Mouse (Mus musculus) T-helper 1 cell (primary cell): ENCODE measurements at regions not wholly inside any gene's neighbourhood (a gene's known extent, or its start where the extent isn't known, plus 50 kb on each side); places are given as distances from the start of the nearest gene placed in this dataset.

Experiments
- in situ Hi-C: fragments of 300-600 bp; cut with MboI, MseI; formaldehyde crosslinking; loops from one replicate; pipeline ENCODE4 v1.15.1; 2025; ENCODE audit warnings: high pct_unique_total_duplicates

GRCm38 (mm10) chr7:94116899-94117521, 1037.3 kb downstream of the Fam181b start:
- in situ Hi-C loops: no loop called here

DNA sequence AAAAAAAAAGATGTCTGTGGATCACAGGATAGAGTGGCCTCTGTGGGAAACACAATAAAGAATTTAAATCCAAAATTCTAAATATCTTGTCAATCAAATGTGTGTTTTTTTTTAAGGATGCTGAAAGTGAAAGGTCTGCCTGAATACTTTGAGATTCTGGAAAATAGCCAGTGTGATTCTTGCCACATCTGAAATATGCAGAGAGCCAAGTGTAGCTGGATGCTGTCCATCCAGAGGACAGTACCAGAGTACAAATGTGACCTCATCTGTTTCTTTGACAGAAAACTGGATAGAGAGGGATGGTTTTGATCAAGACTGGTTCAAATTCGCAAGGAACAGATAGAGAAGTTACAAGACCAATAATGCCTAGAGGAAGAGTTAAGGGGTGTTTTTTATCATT, 1044.1 kb downstream of the Fam181b start:
- in situ Hi-C loops: no loop called here

DNA sequence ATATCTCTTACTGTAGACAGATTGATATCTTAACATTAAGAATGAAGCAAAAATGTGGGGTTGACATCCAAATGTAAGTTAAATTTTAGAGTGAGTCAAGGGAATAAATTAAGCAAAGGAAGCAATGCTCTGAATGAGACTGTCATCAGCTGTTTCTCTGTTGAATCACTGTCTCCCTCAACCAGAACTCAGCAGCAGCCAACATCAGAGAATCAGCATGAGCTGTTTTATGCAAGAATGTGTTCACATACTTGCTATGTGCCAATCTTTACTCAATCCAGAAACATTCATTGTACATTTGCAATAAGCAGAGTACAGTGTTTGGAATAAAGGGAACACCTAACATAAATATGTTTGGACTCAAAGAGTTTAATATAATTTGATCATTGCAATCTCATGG, 1074.6 kb downstream of the Fam181b start:
- in situ Hi-C loops: no loop called here

- in situ Hi-C loops: no loop called here
These were observed 1075.8 kb downstream of the Fam181b start for GRCm38 (mm10) chr7:94155458-94155857.

DNA sequence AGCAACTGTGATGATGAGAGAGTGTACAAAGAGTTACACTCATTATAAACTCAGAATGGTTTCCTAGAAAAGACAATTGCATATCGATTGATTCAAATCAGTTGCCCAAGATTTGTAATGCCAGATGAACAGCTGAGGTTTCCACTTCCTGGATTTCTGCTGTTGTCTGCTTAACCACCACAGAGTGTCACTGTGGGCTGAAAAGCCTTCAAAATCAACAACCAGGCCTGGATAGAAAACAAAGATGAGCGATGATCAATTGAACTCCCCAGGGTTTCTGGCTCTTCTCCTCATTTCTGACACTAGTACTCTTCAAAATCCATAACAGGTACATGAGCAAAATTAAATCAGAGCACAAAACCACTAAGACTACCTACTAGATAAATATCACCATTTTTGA, 1100.4 kb downstream of the Fam181b start:
- in situ Hi-C loops: no loop called here

DNA sequence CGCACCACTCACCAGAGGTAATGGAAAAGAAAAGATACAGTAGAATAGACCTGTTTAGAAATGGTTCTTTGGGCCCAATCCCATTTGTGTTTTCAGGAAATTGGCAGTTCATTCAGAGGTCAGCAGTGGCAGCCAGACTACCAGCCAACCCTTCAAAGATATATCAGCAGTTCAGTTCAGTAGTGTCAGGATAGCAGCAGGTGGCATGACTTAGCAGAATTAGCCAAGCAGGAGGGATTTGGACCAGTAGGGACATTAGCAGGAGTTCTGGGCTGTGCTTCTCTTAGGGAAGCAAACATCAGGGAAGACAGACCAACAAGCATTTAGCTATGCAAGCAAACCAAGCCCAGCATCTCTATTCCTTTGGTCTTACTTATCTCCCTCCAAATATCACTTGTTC, 1132.7 kb downstream of the Fam181b start:
- in situ Hi-C loops: no loop called here

DNA sequence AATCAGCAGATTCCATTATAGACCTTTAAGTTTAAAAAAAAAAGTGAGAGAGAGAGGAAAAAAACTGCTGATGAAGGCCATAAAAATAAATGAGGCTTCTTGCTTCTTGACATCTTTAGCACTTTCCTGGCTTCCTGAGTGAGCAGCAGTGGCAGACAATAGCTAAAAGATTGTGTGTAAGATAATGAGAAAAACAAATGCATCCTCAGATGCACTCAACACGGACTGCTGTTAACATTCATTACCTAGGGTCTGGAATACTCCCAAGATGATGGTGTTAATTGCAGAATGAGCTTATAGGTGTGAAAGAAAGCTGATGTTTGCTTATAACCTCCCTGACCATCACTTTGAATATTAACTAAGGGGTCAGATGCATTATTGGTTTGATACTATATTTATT, 1147.8 kb downstream of the Fam181b start:
- in situ Hi-C loops: no loop called here

GRCm38 (mm10) chr7:94233653-94234052, 1154.0 kb downstream of the Fam181b start:
- in situ Hi-C loops: no loop called here

GRCm38 (mm10) chr7:94249501-94249900, 1169.8 kb downstream of the Fam181b start:
- in situ Hi-C loops: no loop called here

- in situ Hi-C loops: loop anchor here (25.0 kb wide), 1 partner anchor 781 kb away; no protein-coding TSS in a partner anchor
These were observed 1189.1 kb downstream of the Fam181b start for GRCm38 (mm10) chr7:94268665-94269320.

- in situ Hi-C loops: no loop called here
These were observed 1201.9 kb downstream of the Fam181b start for GRCm38 (mm10) chr7:94281529-94281928.

- in situ Hi-C loops: no loop called here
These were observed 1202.3 kb downstream of the Fam181b start for GRCm38 (mm10) chr7:94282010-94282409.

- in situ Hi-C loops: no loop called here
These were observed 1203.5 kb downstream of the Fam181b start for GRCm38 (mm10) chr7:94283031-94283609.

- in situ Hi-C loops: no loop called here
These were observed 1225.9 kb downstream of the Fam181b start for GRCm38 (mm10) chr7:94305602-94306001.

DNA sequence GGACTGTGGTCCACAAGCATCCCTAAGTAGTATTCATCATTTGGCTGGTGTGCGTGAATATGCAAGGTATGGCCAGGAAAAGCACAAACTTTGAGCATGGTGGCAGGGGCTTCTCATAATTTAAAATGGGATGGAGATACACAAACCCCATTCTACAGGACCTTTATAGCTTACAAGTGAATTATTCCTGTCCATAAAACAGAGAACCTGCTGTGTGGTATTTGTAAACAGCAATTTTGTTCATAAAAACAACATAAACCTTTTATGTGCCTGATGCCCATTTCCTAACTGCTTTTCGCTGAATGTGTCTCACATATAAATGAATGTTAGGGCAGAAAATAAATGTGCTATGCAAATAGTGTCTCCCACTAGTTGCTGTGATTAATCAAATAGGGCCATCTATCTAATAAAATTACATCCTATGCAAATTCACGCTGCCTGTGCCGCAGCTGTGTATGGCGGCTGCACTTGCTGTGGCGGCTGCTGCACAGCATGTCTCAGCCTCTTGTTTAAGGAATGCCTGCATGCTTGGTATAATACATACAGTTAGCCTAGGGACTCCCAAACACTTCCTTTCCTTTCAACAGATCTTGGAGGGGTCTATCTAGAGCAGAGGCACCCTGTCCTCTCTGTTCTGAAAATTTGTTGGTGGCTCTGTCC, 1235.4 kb downstream of the Fam181b start:
- in situ Hi-C loops: no loop called here

DNA sequence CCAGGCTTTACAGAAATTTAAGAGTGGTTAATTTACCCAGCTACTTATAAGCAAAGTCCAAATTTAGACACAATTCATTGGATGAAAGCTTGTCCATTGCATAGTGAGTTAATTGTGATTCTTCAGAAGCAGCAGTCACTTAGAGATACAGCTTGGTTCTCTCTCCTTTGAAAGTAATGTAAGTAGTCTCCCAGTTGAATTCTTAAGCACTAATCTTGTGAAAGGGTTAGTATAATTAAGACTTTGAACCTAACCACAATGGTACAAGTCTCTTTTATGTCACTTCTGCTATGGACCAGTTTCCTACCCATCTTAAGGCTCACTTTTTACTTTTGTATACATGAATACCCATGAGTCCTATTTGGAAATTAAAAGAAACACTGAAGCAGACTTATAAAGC, 1252.9 kb downstream of the Fam181b start:
- in situ Hi-C loops: no loop called here
